Mouse (Mus musculus) Muller cell, postnatal 12 days (primary cell): ENCODE results near the gene Blcap.
A peak's percentile ranks its signal among the peaks of the same experiment; 100 is the strongest.

Source experiments
- DNase-seq: peaks from one replicate; pipeline ENCODE4 v3.0.0-alpha.2; 2015; ENCODE audit errors: inconsistent ontology term

Blcap gene

DNA sequence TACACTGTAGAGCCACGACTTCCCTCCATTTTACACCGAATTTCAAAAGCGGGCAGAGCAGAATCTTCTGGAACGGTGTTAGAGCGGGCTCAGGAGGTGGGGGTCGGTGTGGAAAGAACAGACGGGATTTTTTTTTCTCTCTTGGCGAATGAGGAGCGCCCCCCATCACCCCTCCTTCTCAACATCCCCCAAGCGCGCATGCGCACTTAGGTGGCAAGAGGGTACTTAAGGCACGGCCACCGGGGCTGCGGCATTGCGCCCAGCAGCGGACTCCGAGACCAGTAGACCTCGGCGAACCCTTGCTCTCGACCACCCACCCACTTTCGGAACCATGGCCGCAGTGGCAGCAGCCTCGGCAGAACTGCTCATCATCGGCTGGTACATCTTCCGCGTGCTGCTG, 11.2 kb downstream of the Blcap start, which contains the start of gene Nnat:
Gene Nnat (plus strand): TSS at position 221 of the 400 bp plus-strand sequence.
- peak; percentile 39 for DNase-seq

- DNase-seq: peak; percentile 22
Observed at GRCm38 (mm10) chr2:157559440-157559839, 11.6 kb downstream of the Blcap start.

- DNase-seq: no peak
Observed at GRCm38 (mm10) chr2:157558520-157558919, 12.6 kb downstream of the Blcap start.

DNA sequence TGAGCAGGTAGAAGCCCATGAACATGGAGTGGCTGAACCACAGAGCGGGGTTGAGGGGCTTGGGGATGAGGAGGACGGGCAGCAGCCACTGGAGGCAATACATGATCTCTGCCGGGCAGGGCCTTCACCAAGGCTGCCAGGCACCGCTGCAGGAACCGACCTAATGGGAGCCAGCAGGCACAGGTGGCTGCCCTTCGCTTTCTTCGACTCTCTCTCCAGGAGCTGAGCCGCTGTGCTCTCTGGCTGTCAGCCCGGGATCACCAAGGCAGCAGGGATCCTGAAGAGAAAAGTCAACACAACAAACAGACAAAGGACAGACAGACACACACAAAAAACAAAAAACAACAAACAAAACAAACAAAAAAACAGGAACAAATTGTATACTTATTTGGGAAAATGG, 13.0 kb downstream of the Blcap start:
- DNase-seq: no peak

- no peak for DNase-seq
Observed at GRCm38 (mm10) chr2:157556074-157556698, 14.9 kb downstream of the Blcap start.

DNA sequence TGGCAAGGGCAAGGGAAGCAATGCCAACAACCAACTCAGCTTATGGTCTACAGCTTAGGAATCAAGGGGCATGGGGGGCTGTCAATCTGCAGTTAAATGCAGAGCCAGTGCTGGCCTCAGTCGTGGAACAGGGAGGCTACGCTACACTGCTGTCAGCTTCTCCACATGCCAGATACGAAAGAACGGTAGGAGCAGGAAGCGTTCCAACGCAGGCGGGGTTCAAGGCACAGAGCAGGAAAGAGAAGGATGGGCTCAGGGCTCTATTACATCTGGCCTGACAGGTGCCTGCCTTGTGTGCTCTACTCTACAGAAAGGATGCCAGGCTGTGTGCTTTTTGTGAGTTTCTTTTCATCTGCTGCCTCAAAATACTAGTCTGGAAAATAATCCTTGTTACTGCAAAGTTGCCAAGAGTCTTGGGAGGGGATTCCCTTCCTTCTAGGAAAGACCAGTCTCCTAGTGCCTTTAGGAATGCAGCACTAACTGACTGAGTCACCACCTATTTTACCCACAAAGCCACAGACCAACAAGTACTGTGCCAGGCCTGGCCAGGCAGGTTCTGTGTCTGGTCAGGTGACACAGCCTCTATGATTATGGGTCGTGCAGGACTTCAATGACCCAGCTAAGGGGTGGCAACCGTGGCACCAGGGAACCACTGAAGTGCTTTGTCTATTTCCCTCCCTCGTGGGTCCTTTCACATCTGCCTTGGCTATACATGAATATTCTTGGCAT, 18.8 kb downstream of the Blcap start:
- peak; percentile 82 for DNase-seq

DNA sequence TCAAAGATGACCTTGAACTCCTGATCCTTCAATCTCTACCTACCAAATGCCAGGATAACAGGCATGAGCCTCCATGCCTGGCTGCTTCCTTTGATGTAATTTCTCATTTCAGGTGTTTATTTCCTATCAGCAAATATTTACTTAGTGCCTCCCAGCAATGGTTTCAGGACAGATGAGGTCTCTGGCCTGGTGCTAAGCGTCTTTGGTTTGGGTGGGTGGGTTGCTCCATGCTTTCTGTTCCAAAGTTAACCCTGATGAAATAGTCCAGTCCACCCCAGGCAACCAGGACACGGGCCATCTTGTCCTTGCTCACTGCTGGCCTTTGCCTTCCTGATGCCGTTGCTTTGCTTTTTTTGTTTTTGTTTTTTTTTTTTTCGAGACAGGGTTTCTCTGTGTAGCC, 20.8 kb downstream of the Blcap start:
- DNase-seq: no peak

GRCm38 (mm10) chr2:157546686-157547085, 24.4 kb downstream of the Blcap start:
- DNase-seq: no peak

DNA sequence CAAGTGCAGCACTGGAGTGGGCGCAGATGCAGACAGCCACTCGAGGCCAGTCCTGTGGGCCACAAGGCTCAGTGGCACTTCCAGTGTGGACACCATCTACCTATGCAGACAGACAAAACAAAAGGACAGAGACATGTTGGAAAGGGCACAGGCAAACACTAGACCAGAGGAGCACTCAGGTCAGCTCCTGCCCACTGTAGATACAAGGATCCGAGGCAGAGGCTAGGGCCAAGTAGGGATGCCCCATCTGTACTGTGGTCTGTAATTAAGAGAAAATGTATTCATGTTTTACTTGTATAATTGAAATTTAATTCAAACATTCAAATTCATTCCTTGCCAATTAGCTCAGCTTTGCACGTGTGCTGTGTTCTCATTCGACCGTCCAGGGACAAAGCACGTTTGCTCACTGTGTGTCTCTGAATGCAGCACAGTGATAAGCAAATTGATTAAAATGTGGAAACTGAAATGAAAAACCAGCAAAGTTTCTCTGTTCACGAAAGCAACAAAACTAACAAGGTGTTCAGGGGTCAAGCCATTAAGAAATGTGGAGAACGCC, 26.7 kb downstream of the Blcap start:
- DNase-seq: no peak

DNA sequence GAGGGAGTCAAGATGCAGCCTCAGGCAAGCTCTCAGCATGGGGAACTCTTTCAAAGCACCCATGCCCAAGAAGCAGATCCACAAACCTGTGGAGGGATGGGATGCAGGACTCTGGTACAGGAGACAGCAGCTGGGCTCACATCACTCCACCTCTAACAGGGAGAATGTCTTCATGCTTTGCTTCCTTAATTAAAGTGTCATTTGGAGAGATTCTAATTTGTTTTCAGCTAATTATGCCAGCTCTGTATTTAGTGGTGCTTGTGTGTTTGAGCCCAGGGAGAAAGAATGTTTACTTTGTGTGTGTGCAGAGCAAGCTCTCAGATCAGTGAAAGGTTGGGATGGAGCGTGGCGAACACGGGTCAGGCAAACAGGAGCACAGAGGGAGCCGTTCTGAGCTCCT, 28.7 kb downstream of the Blcap start:
- peak; percentile 38 for DNase-seq

DNA sequence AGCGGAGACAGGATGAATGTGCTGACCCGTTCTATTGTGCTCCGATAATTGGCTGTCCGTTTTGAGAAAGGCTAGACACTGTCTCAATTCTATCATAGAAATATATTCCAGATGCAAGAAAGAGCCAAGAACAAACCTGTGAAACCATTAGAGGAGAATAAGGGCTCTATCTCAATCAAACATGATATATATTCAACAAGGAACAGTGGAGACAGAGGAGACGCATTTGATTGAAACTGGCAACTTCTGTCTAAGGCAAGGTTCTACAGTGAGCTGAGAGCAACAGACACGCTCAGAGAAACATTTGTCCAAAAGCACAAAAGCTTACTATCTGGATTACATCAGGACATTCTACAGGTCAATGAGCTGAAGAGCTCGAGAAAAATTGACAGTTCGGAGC, 29.4 kb downstream of the Blcap start:
- peak; percentile 47 for DNase-seq

- DNase-seq: peak; percentile 56
Observed at GRCm38 (mm10) chr2:157540953-157541569, 30.0 kb downstream of the Blcap start.

GRCm38 (mm10) chr2:157540073-157540952, 30.8 kb downstream of the Blcap start:
- DNase-seq: peak; percentile 68

GRCm38 (mm10) chr2:157537118-157537517, 34.0 kb downstream of the Blcap start:
- DNase-seq: no peak

- DNase-seq: no peak
Observed at GRCm38 (mm10) chr2:157536476-157537081, 34.5 kb downstream of the Blcap start.

DNA sequence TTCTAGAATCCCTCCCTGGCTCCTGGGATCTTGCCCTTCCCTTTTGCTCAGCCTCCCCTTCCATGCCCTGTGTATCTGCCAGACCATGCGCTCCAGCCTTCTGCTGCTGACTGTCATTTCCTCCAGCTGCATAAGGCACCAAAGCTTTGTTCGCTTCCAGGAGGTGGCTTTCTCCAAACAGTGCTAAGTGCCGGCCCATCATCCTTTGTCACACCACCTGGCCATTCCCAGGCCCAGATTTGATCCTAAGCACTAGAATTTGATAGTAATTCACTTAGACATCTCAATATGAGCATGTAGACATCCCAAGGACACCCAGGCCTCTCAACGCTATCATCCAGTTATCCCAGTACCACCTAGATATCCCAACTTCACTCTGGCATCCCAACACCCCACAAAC, 36.9 kb downstream of the Blcap start:
- DNase-seq: no peak

- DNase-seq: no peak
Observed at GRCm38 (mm10) chr2:157531681-157532426, 39.2 kb downstream of the Blcap start.

DNA sequence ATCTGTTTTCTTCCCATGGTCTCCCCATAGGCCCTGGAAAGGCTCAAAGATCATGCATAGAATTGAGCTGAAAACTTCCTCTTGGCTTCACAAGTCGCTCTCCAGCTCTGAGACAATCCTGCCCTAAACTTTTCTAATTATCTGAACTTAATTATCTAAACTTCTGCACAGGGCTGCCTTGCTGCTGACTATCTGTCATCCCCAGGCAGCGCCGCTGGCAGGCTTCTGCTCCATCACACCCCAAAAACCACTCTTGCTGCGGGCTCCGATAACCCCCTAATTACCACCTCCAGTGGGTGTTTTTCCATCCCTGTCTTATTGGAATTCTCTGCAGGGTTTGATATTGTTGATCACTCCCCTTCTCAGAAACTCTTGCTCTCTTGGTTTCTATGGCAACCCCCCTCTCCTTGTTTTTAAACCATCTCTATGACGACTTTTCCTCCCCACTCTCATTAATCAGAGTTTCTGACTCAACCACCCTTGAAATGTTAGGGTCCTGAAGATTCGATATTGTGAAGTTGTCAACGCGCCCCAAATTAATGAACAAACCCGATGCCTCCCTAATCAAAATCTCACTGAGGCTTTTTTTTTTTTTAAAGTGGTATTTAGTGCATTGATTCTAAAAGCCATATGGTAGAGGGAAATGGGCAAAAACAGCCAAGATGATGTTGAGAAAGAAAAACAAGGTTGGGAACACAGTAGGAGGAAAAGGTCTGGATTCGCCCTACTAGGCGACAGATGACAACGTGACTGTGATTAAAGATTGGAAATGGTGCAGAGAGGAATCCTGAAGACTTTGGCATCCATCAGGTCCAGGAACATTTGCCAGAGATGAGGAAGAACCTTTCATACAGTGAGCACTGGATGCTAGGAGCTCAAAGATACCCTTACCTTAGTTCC, 40.8 kb downstream of the Blcap start:
- DNase-seq: no peak

DNA sequence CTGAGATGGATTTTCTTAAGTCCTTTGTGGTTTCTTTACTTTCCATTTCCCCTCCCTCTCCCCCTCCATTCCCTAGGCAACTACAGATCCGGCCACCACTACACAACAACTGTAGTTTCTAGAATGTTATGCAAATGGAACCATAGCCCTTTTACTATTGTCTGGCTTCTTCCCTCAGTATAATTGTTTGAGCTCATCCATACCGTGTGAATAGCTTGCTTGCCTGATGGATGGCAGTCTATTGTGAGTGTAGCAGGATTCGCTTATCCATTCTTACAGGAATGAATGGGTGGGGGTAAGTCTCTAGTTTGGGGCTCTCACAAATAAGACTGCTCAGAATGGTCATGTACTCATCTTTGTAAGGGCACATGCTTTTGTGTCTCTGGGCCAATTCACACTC, 48.5 kb downstream of the Blcap start:
- no peak for DNase-seq
